Mouse (Mus musculus): Measurements from ENCODE around the gene Dph5. TPM values are rescaled to one million over a fixed set of nuclear protein-coding genes. Genes with fewer than 3 reads are reported as not detected.

Gene Dph5
- 21.8 and 22.1 TPM in 2 replicates for polyA plus RNA-seq (2015; fragmentation: Nextera tagmentation; extraction: Ambion mirVana)

- under 1% methylated on average over 40 of the region's 40 CpGs for WGBS
- peak within 1 kb of the TSS; percentile 82 for H3K4me3 ChIP-seq (ENCODE audit: low read depth, low read length)
- ATAC-seq = peak; percentile 98
- H3K27me3 ChIP-seq (ENCODE audit: control insufficient read depth, insufficient read depth, low read depth, low read length) = no peaks in the 10 kb centered on the region
- H3K4me1 ChIP-seq (ENCODE audit: control insufficient read depth, insufficient read depth, low read length) = peaks cover 6% of the 10 kb centered on the region
- no peaks in the 10 kb centered on the region for H3K36me3 ChIP-seq (ENCODE audit: control insufficient read depth, insufficient read depth, low read length)
- peak within 1 kb of the TSS; percentile 80 for H3K4me2 ChIP-seq (ENCODE audit: low read length)
- peak within 1 kb of the TSS; percentile 89 for H3K9ac ChIP-seq (ENCODE audit: low read depth, low read length)
- peak within 1 kb of the TSS; percentile 95 for H3K27ac ChIP-seq (ENCODE audit: low read length)
- H3K9me3 ChIP-seq (replicated peaks; ENCODE audit: control insufficient read depth, low read length, poor library complexity, severe bottlenecking) = no peaks in the 10 kb centered on the region
These were observed at the start of gene Dph5 for GRCm38 (mm10) chr3:115887427-115888309. Gene Dph5 (plus strand): TSS chr3:115887837.

DNA sequence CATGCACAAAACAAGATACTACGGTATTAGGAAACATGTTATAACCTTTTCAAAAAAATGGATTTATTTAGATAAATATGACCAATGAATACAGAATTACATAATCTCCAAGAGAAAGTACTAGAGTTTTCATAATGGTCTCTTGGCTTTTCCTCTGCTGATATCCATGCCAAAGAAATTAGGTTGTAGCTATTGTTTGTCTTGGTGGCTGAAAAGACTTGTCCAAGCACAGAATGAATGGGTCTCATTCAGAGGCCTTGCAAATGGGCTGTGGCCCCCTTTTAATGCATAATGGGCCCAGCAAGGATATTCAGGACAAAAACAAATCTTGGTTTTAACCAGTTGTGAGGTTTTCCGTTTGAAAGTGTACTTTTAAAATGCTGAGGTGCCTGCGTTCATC is 43.1 kb upstream of the Dph5 start:
- Histone ChIP-seq H3K4me1 (ENCODE audit: control insufficient read depth, insufficient read depth, low read length) (no peaks in the 10 kb centered on the region), H3K36me3 (ENCODE audit: control insufficient read depth, insufficient read depth, low read length) (no peaks in the 10 kb centered on the region), H3K4me2 (ENCODE audit: low read length) (no peak overlapping the region), H3K4me3 (ENCODE audit: low read depth, low read length) (no peak overlapping the region), H3K9me3 (replicated peaks; ENCODE audit: control insufficient read depth, low read length, poor library complexity, severe bottlenecking) (no peaks in the 10 kb centered on the region), H3K27ac (ENCODE audit: low read length) (no peak overlapping the region), H3K27me3 (ENCODE audit: control insufficient read depth, insufficient read depth, low read depth, low read length) (no peaks in the 10 kb centered on the region), H3K9ac (ENCODE audit: low read depth, low read length) (no peak overlapping the region)
- 32% methylated on average over 3 of the region's 3 CpGs for WGBS
- no peak for ATAC-seq

DNA sequence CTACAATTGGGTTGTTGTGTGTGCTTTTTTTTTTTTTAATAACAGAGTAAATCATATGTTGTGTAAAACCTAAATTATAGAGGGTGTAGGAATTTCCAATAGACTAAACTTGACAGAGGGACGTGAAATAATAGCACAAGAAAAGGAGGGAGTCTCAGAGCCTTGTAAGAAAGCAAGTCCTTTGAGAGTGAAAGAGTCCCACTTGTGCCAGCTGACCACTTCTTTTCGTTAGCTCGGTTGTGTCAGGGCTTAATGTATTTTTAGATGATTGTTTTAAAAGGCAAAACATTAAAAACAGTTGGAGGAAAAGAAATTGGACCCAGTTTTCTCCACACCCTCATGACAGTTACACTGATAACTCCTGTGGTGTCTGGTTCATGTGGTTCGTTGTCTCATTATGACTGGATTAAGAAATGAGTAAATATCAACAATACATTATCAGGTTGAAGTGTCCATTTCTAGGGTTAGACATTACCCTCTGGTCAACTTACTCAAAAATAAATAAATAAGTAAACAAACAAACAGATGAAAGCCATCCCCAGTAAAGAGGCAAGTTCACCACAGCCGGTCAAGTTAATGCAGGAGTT is 42.5 kb upstream of the Dph5 start:
- Histone ChIP-seq H3K4me3 (ENCODE audit: low read depth, low read length) (no peak overlapping the region), H3K9ac (ENCODE audit: low read depth, low read length) (no peak overlapping the region), H3K36me3 (ENCODE audit: control insufficient read depth, insufficient read depth, low read length) (no peaks in the 10 kb centered on the region), H3K9me3 (replicated peaks; ENCODE audit: control insufficient read depth, low read length, poor library complexity, severe bottlenecking) (no peaks in the 10 kb centered on the region), H3K4me1 (ENCODE audit: control insufficient read depth, insufficient read depth, low read length) (no peaks in the 10 kb centered on the region), H3K4me2 (ENCODE audit: low read length) (no peak overlapping the region), H3K27ac (ENCODE audit: low read length) (no peak overlapping the region), H3K27me3 (ENCODE audit: control insufficient read depth, insufficient read depth, low read depth, low read length) (no peaks in the 10 kb centered on the region)
- WGBS = 65% methylated on average over 5 of the region's 5 CpGs
- no peak for ATAC-seq

GRCm38 (mm10) chr3:115845724-115846123 is 41.9 kb upstream of the Dph5 start:
- Histone ChIP-seq H3K9ac (ENCODE audit: low read depth, low read length) (no peak overlapping the region), H3K9me3 (replicated peaks; ENCODE audit: control insufficient read depth, low read length, poor library complexity, severe bottlenecking) (no peaks in the 10 kb centered on the region), H3K36me3 (ENCODE audit: control insufficient read depth, insufficient read depth, low read length) (no peaks in the 10 kb centered on the region), H3K4me2 (ENCODE audit: low read length) (no peak overlapping the region), H3K4me1 (ENCODE audit: control insufficient read depth, insufficient read depth, low read length) (no peaks in the 10 kb centered on the region), H3K27ac (ENCODE audit: low read length) (no peak overlapping the region), H3K27me3 (ENCODE audit: control insufficient read depth, insufficient read depth, low read depth, low read length) (no peaks in the 10 kb centered on the region), H3K4me3 (ENCODE audit: low read depth, low read length) (no peak overlapping the region)
- WGBS = 64% methylated on average over 1 of the region's 1 CpGs
- no peak for ATAC-seq

DNA sequence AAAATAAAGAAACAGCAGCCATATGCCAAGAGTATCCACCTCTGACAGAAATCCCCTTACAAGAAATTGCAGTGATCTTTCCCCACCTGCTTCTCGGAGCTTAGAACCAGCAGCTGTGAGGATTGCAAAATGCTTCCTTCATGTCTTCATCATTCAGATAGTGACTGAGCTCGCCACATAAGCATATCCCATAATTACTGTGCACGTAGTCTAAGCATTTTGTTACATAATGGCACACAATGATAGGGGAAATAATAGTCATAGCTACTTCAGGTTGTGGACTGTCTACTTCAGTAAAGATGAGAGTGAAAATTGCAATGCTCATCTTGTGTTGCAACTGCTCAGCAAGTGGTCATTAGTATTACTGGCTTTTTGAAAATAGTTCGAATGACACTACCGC is 41.5 kb upstream of the Dph5 start:
- Histone ChIP-seq H3K27me3 (ENCODE audit: control insufficient read depth, insufficient read depth, low read depth, low read length) (no peaks in the 10 kb centered on the region), H3K27ac (ENCODE audit: low read length) (no peak overlapping the region), H3K4me1 (ENCODE audit: control insufficient read depth, insufficient read depth, low read length) (no peaks in the 10 kb centered on the region), H3K36me3 (ENCODE audit: control insufficient read depth, insufficient read depth, low read length) (no peaks in the 10 kb centered on the region), H3K9ac (ENCODE audit: low read depth, low read length) (no peak overlapping the region), H3K4me2 (ENCODE audit: low read length) (no peak overlapping the region), H3K9me3 (replicated peaks; ENCODE audit: control insufficient read depth, low read length, poor library complexity, severe bottlenecking) (no peaks in the 10 kb centered on the region), H3K4me3 (ENCODE audit: low read depth, low read length) (no peak overlapping the region)
- 88% methylated on average over 5 of the region's 5 CpGs for WGBS
- no peak for ATAC-seq

DNA sequence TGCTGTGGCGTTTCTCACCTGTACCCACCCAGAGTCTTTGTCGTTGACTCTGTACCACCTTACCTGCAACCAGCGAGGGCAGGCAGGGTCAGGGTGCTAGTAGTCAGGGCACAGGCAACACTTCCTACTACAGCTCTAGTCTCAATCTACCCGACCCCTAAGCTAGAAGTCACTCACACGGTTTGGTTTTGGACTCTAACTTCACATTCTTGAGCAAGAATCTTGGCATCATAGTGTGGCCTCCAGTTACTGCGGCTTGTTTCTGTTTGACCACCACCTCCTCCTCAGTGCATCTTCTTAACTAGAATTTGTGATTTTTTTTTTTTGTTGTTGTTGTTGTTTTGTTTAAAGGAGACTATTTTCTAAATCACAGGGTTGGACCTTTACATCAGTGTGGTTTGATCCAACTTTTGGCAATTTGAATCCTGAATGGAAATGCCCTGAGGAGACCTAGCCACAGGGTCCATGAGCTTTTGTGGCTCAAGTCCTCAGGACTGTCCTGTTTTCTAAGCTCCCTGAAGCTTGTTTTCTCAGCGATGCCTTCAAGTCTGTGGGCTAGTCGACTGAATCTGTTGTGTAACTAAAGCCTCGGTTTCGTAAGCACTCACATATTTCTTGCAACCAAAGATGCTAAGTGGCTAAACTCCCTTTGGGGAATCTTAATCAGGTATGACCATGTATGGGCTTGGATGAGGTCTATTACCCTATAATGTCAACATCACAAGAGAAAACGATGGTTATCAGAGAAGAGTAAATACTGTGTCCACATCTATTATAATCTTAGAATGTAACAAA is 38.8 kb upstream of the Dph5 start:
- WGBS = 90% methylated on average over 11 of the region's 11 CpGs
- H3K4me2 ChIP-seq (ENCODE audit: low read length) = no peak overlapping the region
- H3K27me3 ChIP-seq (ENCODE audit: control insufficient read depth, insufficient read depth, low read depth, low read length) = no peaks in the 10 kb centered on the region
- ATAC-seq = no peak
- H3K36me3 ChIP-seq (ENCODE audit: control insufficient read depth, insufficient read depth, low read length) = no peaks in the 10 kb centered on the region
- no peaks in the 10 kb centered on the region for H3K9me3 ChIP-seq (replicated peaks; ENCODE audit: control insufficient read depth, low read length, poor library complexity, severe bottlenecking)
- no peak overlapping the region for H3K9ac ChIP-seq (ENCODE audit: low read depth, low read length)
- no peak overlapping the region for H3K4me3 ChIP-seq (ENCODE audit: low read depth, low read length)
- H3K4me1 ChIP-seq (ENCODE audit: control insufficient read depth, insufficient read depth, low read length) = no peaks in the 10 kb centered on the region
- no peak overlapping the region for H3K27ac ChIP-seq (ENCODE audit: low read length)

GRCm38 (mm10) chr3:115850946-115851345 is 36.7 kb upstream of the Dph5 start:
- Histone ChIP-seq H3K9me3 (replicated peaks; ENCODE audit: control insufficient read depth, low read length, poor library complexity, severe bottlenecking) (no peaks in the 10 kb centered on the region), H3K4me1 (ENCODE audit: control insufficient read depth, insufficient read depth, low read length) (no peaks in the 10 kb centered on the region), H3K4me3 (ENCODE audit: low read depth, low read length) (no peak overlapping the region), H3K36me3 (ENCODE audit: control insufficient read depth, insufficient read depth, low read length) (no peaks in the 10 kb centered on the region), H3K4me2 (ENCODE audit: low read length) (no peak overlapping the region), H3K9ac (ENCODE audit: low read depth, low read length) (no peak overlapping the region), H3K27me3 (ENCODE audit: control insufficient read depth, insufficient read depth, low read depth, low read length) (no peaks in the 10 kb centered on the region), H3K27ac (ENCODE audit: low read length) (no peak overlapping the region)
- ATAC-seq = no peak
- WGBS = 63% methylated on average over 4 of the region's 4 CpGs

DNA sequence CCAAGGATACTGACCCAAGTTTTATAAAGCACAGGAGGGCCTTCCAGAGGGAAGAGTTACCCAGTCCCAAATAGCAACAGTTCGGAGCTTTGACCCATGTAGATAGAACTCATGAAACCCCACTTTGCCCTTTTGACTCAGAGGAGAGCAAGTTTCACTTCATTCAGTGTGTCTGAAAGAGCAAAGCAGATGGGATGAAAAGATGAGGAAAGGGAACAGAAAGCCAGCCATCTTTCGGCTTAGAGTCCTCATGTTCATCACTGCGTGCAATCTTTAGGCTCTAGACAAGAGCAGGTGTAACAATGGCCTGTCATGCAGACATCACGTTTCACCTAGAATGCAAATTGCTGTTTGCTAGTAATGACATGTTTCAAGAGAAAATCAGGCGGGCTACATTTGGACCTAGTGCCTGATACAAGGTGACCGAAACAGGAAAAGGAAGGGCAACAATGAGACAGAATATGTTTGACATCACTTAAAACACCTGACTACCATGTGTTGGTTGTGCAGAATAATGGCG is 32.9 kb upstream of the Dph5 start:
- Histone ChIP-seq H3K27ac (ENCODE audit: low read length) (no peak overlapping the region), H3K4me2 (ENCODE audit: low read length) (no peak overlapping the region), H3K36me3 (ENCODE audit: control insufficient read depth, insufficient read depth, low read length) (no peaks in the 10 kb centered on the region), H3K27me3 (ENCODE audit: control insufficient read depth, insufficient read depth, low read depth, low read length) (no peaks in the 10 kb centered on the region), H3K9ac (ENCODE audit: low read depth, low read length) (no peak overlapping the region), H3K4me3 (ENCODE audit: low read depth, low read length) (no peak overlapping the region), H3K9me3 (replicated peaks; ENCODE audit: control insufficient read depth, low read length, poor library complexity, severe bottlenecking) (no peaks in the 10 kb centered on the region), H3K4me1 (ENCODE audit: control insufficient read depth, insufficient read depth, low read length) (no peaks in the 10 kb centered on the region)
- no peak for ATAC-seq
- WGBS = 94% methylated on average over 7 of the region's 7 CpGs

Data from midbrain, embryonic 16.5 days (tissue).